Mouse (Mus musculus) heart, postnatal 36 days (tissue): Measurements from ENCODE around the gene Ppp1r9a. TPM values are rescaled to one million over a fixed set of nuclear protein-coding genes. Genes with fewer than 3 reads are reported as not detected.

ENCODE experiments used
- DNase-seq, 2 experiments: peaks; one replicate each; pipeline ENCODE4 v3.0.0; 2021 to 2022
- intact Hi-C: fragments of 180-260 bp; cut with DNase I; formaldehyde crosslinking; loops from one replicate; pipeline ENCODE4 v1.15.1; 2025
- total RNA-seq, 2 experiments: library from RNA; stranded (reverse); gene quantifications; 2 replicates each; pipeline ENCODE4 v1.2.3; 2021

Ppp1r9a gene
- total RNA-seq, 2 experiments from 2014 or later: 12.1 to 13.3 TPM

DNA sequence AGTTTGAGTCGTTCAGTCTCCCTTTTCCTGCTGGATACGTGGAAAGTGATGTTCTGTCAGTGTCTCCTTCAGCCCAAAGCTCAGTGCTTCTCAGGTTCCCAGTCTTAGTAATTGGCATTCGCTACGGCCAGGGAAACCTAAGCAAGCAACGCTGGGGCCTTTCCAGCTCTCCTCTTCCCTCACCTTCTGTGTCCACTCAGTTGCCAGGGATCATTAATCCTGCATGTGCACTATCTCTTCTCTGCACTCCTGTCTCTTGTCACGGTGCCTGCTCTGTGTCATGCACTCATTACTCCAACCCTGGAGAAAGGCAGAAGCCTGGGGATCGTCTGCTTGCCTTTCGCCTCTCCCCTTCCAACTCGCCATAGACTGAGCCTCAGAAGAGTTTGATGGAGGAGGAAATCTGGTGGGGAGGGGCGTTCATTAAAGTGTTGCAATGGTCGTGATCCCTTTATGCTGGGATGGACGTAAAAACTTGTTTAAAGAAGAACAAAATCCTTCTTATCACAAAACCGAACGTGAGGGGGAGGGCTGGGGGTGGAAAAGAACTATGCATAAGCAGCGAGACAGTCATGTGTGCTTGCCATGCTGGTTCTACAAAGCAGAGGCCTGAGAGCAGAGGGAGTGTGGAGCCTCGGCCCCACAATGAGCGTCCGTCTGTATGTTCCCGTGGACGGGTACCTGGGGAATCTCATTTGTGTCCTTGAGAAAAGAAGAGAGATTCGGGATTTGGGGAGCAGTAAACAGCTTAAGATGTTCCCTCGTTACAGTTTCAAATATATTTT, 103.0 kb downstream of the Ppp1r9a start:
- intact Hi-C loops: no loop called here
- peak; percentile 23 to 25 for DNase-seq

GRCm38 (mm10) chr6:5006283-5006946, 103.7 kb downstream of the Ppp1r9a start:
- intact Hi-C loops: no loop called here
- peak in 1 of 2 experiments; percentile 13 for DNase-seq

DNA sequence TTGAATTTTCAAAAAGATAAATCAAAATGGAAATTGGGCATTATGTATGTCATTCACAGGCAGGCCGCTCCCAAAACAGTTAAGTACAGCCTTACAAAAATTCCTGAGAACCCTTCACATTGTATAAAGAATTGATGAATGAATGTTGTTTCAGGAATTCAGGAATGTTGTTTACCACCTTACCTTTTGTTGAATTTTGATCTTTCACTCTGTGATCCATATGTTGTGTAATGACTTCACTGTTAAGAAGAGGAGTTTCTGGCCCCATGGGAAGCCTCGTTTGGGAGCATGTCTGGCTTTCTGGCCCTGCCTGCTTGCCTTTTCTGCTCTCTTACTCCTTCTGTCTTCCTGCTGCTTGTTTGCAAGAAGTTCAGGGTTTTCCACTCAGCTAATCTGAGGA, 105.4 kb downstream of the Ppp1r9a start:
- DNase-seq: no peak
- intact Hi-C loops: no loop called here

DNA sequence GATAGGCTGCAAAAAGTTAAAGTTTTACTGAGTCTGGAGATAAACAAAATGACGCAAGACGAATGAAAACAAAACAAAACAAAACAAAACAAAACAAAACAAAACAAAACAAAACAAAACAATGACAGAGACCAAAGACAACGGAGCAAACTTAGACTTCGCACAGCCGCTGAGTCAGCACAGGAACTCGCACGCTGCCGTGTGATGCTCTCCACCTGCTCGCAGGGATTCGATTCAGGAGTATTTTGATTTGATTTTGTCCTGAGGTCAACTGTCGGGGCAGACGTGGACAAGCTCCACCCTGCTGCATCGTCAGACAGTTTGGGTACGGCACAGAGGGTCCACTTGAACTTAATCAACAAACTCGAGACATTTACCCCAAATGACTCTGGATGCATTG, 105.9 kb downstream of the Ppp1r9a start:
- intact Hi-C loops: no loop called here
- DNase-seq: no peak

DNA sequence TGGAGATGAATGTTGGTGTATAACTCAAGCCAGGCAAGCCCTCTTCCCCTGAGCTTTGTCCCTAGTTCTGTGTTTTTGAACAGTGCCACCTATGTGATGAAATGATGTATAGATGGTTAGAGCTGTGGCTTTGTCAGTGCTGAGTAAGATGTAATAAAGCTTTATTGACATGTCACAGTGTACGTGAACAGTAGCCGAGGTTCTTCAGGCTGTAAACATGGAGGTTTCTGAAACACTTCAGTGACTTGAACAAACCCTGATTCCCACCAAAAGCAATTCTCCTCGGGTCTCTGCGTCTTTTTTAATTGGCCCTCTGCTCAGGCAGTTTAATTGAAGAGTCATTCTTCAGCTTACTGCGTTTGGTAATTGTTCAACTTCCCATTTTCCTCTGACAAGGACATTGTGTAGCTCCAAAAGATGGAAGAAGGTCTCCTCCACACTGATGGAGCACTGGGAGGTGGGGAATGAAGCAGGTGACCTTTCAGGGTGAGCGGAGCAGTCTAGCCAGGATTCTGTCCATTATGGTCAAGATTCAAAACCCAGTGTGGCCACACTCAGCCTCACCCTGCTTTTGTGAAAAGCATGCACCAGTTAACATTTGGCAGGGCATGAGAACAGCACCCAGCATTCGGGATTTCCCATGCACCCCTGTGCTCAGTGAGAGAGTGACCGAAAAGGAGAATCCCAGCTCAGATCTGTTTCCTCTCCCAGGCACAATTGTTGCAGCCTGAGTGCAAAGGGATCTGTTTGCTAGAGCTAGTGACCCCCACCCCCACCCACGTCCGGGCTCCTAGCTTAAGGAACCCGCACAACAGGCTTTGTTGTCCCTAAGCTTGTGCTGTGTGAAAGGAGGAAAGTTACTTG, 108.1 kb downstream of the Ppp1r9a start:
- intact Hi-C loops: no loop called here
- no peak for DNase-seq

DNA sequence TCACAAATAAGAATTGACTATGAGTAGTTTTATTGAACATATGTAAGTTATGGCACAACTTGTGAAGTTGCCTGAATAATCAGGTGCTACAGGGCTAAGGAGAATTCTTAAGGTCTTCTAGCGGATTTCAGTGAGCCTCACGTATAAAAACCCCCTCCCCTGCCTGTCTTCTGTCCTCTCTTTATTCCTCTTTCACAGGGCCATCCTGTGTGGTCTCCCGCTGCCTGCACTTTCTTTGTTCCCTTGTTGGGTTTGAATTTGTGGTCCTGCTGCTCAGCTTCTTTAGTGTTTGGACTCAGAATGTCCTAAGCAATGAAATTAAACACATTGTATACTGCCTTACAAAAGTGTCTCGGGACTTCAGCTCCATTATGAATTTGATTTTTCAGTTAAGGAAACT, 110.1 kb downstream of the Ppp1r9a start:
- intact Hi-C loops: no loop called here
- no peak for DNase-seq

- no peak for DNase-seq
- intact Hi-C loops: no loop called here
Observed at GRCm38 (mm10) chr6:5014567-5014966, 111.8 kb downstream of the Ppp1r9a start.

DNA sequence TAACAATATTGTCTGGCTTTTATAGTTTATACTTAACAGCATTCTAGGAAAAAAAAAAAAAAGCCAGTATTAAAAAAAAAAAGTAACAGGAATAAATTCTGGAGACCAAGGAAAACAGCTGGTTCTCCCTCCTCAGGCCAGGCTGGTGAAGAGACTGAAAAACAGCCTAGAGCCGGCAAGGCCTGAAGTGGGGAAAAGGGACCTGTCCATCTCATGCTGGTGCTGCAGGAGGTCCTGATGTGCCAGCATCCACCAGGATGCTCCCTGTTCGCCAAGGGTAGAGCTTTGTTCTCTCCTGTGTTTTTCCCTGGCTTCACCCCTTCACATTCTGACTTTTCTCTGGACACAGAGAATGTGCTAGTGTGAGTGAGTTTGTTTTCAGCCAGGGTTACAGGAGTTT, 112.5 kb downstream of the Ppp1r9a start:
- DNase-seq: no peak
- intact Hi-C loops: no loop called here

DNA sequence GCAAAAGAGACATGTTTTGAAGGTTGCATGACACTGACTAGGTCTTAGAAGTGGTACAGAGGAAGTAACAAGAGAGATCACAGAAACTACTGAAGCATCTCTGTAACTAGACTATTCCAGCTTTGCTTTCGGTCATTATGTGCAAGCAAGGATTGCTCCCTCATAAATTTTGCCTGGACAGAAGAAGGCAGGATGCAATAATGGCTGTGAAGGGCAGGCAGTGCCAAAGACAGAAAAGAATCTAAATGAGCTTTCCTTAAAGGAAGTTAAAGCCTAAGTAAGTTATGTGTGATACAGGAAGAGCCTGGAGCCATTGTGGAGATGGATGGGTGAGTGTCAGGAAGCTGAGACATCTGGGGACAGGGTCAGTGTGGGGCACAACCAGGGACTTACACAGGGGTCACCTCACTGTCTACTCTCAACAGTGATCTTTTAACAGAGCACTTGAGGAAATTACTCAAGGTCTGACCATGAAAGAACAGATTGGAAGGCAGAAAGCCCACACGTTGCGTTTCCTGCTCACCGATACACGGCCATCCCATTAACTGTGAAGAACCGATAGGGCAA, 115.3 kb downstream of the Ppp1r9a start:
- no peak for DNase-seq
- intact Hi-C loops: no loop called here

GRCm38 (mm10) chr6:5019208-5019607, 116.5 kb downstream of the Ppp1r9a start:
- intact Hi-C loops: no loop called here
- no peak for DNase-seq

DNA sequence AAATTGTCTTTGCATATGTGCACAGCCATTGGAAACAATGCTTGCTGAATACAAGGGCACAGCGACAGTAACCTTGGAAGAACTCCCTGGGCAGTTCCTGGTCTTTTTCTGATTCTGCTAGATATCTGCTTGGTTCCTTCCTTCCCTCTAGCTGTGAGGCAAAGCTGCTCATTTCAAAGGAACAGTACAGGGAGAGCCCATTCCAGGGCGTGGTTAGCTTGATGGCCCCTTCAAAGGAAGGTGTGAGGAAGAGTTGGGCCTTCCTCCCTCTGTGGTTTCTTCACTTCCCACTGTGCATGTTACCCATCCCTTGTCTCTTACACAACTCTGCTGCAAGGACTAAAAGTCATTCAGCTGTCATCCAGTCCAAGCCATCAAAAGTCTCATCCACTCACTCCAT, 117.3 kb downstream of the Ppp1r9a start:
- intact Hi-C loops: no loop called here
- DNase-seq: no peak

GRCm38 (mm10) chr6:5020510-5020909, 117.8 kb downstream of the Ppp1r9a start:
- intact Hi-C loops: no loop called here
- DNase-seq: no peak

DNA sequence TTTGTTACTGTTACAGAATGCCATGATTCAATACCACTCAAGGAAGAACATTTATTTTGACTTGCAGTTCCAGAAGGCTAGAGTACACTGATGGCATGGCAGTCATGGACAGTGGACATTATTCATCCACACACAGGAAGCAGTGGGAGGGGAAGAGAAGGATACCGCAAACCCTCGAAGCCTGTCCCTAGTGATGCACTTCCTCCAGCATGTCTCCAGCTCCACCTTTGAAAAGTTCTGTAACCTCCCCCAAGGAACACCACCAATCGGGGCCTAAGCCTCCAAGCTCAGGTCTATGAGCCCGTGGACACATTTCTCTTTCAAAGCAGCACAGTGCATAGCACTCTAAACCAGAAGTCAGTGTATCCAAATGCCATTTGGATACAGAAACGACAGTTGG, 120.0 kb downstream of the Ppp1r9a start:
- DNase-seq: no peak
- intact Hi-C loops: no loop called here

DNA sequence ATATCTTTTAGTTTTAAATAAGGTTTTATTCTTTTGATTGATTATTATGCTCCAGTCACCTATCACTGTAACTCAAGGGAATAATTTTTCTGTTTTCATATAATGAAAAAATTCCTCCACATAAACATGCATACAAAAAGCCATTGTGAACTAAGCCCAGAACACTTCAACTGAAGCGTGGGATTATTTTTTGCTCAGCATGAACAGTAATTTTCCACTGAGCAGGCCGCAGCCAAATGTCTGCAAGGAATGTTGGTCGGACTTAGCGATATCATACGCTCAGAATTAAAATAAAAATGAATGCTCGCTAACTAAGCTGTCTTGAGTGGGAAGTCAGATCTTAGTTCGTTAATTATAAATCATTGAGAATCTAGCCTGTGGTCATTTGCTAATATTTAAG, 122.2 kb downstream of the Ppp1r9a start:
- DNase-seq: no peak
- intact Hi-C loops: no loop called here

GRCm38 (mm10) chr6:5026772-5027171, 124.1 kb downstream of the Ppp1r9a start:
- DNase-seq: no peak

GRCm38 (mm10) chr6:5027213-5027612, 124.5 kb downstream of the Ppp1r9a start:
- no peak for DNase-seq
- intact Hi-C loops: no loop called here

More at GRCm38 (mm10) chr6:5026772-5027171, 124.1 kb downstream of the Ppp1r9a start:
- intact Hi-C loops: no loop called here

GRCm38 (mm10) chr6:5027801-5028200, 125.1 kb downstream of the Ppp1r9a start:
- DNase-seq: no peak
- intact Hi-C loops: no loop called here

DNA sequence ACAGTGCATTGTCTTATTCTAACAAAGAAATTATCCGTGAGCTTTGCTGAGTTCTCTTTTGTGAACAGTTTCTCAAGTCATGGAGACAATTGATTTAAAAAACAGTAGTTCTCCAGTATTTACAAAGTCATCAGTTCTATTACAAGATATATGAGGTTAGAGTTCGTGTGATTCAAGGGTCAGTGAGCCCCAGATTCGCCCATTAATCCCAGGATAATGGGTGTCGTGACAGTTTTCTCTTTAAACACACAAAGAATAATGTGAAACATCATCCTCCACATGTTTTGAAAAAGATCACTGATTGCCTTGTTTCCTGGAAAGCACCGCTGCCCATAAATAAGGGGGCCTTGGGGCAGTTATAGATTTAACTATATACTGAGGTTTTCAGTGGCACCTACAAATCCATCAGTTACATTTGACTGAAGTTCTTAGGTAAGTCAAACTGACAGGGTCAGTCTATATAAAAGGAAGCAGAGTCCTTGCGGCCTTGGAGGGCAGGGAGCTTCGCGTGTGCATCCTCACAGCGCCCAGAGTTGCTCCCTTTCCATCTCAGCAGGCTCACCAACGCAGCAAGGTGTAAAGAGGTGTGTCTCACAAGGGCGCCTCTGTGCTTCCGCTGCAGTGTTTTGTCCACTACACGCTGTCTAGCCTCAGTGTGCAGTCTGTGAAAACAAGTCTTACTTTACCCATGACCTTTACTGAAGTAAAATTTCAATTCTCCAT, 126.6 kb downstream of the Ppp1r9a start:
- intact Hi-C loops: no loop called here

GRCm38 (mm10) chr6:5029956-5030355, 127.2 kb downstream of the Ppp1r9a start:
- intact Hi-C loops: no loop called here
- no peak for DNase-seq

More for the DNA sequence above, 126.6 kb downstream of the Ppp1r9a start:
- DNase-seq: no peak

DNA sequence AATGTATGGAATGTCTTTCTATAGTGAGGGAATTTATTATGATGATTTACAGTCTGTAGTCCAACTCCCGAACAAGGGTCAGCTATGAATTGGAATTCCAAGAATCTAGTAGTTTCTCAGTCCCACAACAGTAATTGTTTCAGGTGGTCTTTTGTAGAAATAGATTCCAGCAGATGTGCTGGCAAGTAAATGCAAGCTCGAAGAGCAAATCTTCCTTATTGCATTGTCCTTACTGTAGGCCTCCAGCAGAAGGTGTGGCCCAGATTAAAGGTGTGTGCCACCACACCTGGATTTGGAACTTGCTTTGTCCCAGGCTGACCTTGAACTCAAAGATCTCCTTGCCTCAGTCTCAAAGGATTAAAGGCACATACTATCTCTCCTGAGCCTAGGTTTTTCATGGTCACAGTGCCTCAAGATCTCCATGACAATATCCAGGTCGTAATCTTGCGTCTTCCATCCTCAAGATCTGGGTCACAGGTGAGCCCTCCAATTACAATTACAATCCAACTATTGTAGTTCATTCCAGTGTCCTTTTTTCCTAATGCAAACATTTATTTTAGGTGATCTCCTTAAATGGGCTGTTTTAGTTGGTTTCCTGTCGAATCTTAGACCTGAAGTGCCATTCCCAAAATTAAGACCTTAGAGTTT, 130.4 kb downstream of the Ppp1r9a start:
- DNase-seq: no peak
- intact Hi-C loops: no loop called here
